Mouse (Mus musculus): Measurements from ENCODE around the gene Phf19. TPM values are rescaled to one million over a fixed set of nuclear protein-coding genes. Genes with fewer than 3 reads are reported as not detected.

Gene Phf19
- 4.3 TPM for polyA plus RNA-seq (2012; fragmentation: generic; extraction: Trizol)

GRCm38 (mm10) chr2:34913218-34914068, at the start of gene Phf19:
TSS of gene Phf19 (minus strand) at chr2:34914026.
- Histone ChIP-seq H3K36me3 (ENCODE audit: control insufficient read depth, insufficient read depth) (no peaks in the 10 kb centered on the region), H3K4me3 (peak within 1 kb of the TSS; percentile 39), H3K4me2 (ENCODE audit: low read depth) (peak within 1 kb of the TSS; percentile 97), H3K79me2 (ENCODE audit: control insufficient read depth, insufficient read depth) (no peaks in the 10 kb centered on the region), H3K27me3 (ENCODE audit: control insufficient read depth, insufficient read depth, insufficient read length) (no peaks in the 10 kb centered on the region), H3ac (ENCODE audit: control insufficient read depth, insufficient read length) (peak within 1 kb of the TSS; percentile 35)
- TF ChIP-seq MYOG (IDR thresholded peaks at IDR 0.05; ENCODE audit: control insufficient read depth in 1 of 3, insufficient read depth in 1 of 3, insufficient read length in 2 of 3, low read depth in 2 of 3) (no peak), TCF3 (IDR thresholded peaks at IDR 0.05; ENCODE audit: insufficient read length, low read depth) (no peak), MYOD1 (IDR thresholded peaks at IDR 0.05; ENCODE audit: control insufficient read depth in 1 of 3, insufficient read length in 2 of 3, low read depth in 2 of 3) (no peak), POLR2A (IDR thresholded peaks at IDR 0.05; ENCODE audit: insufficient read length, low read depth) (no peak), MAX (IDR thresholded peaks at IDR 0.05; ENCODE audit: low read depth) (no peak), REST (IDR thresholded peaks at IDR 0.05; ENCODE audit: insufficient read depth, insufficient read length) (no peak), SRF (IDR thresholded peaks at IDR 0.05; ENCODE audit: control insufficient read depth, insufficient read length, low read depth) (no peak), USF1 (IDR thresholded peaks at IDR 0.05; ENCODE audit: low read depth) (no peak), POLR2AphosphoS2 (IDR thresholded peaks at IDR 0.05; ENCODE audit: insufficient read length, low read depth) (no peak), CEBPB (IDR thresholded peaks at IDR 0.05; ENCODE audit: insufficient read depth, poor library complexity, severe bottlenecking) (no peak), E2F4 (IDR thresholded peaks at IDR 0.05; ENCODE audit: insufficient read depth) (no peak), TCF12 (IDR thresholded peaks at IDR 0.05; ENCODE audit: insufficient read depth, poor library complexity, severe bottlenecking) (no peak)

- Histone ChIP-seq H3ac (ENCODE audit: control insufficient read depth, insufficient read length) (no peak overlapping the region), H3K79me2 (ENCODE audit: control insufficient read depth, insufficient read depth) (no peaks in the 10 kb centered on the region), H3K4me3 (no peak overlapping the region), H3K36me3 (ENCODE audit: control insufficient read depth, insufficient read depth) (no peaks in the 10 kb centered on the region), H3K4me2 (ENCODE audit: low read depth) (peak overlapping the region; percentile 49), H3K27me3 (ENCODE audit: control insufficient read depth, insufficient read depth, insufficient read length) (no peaks in the 10 kb centered on the region)
- TF ChIP-seq SRF (IDR thresholded peaks at IDR 0.05; ENCODE audit: control insufficient read depth, insufficient read length, low read depth) = no peak
- TF ChIP-seq POLR2A (IDR thresholded peaks at IDR 0.05; ENCODE audit: insufficient read length, low read depth) = peak; percentile 2
- no peak for TF ChIP-seq E2F4 (IDR thresholded peaks at IDR 0.05; ENCODE audit: insufficient read depth)
- TF ChIP-seq TCF12 (IDR thresholded peaks at IDR 0.05; ENCODE audit: insufficient read depth, poor library complexity, severe bottlenecking) = no peak
- TF ChIP-seq CEBPB (IDR thresholded peaks at IDR 0.05; ENCODE audit: insufficient read depth, poor library complexity, severe bottlenecking) = no peak
- no peak for TF ChIP-seq MAX (IDR thresholded peaks at IDR 0.05; ENCODE audit: low read depth)
- TF ChIP-seq REST (IDR thresholded peaks at IDR 0.05; ENCODE audit: insufficient read depth, insufficient read length) = no peak
- no peak for TF ChIP-seq TCF3 (IDR thresholded peaks at IDR 0.05; ENCODE audit: insufficient read length, low read depth)
- no peak for TF ChIP-seq POLR2AphosphoS2 (IDR thresholded peaks at IDR 0.05; ENCODE audit: insufficient read length, low read depth)
- peak; percentile 85 for TF ChIP-seq USF1 (IDR thresholded peaks at IDR 0.05; ENCODE audit: low read depth)
- peak in 2 of 3 experiments; percentile 68 to 76 for TF ChIP-seq MYOD1 (IDR thresholded peaks at IDR 0.05; ENCODE audit: control insufficient read depth in 1 of 3, insufficient read length in 2 of 3, low read depth in 2 of 3)
- no peak for TF ChIP-seq MYOG (IDR thresholded peaks at IDR 0.05; ENCODE audit: control insufficient read depth in 1 of 3, insufficient read depth in 1 of 3, insufficient read length in 2 of 3, low read depth in 2 of 3)
Measured at GRCm38 (mm10) chr2:34963371-34963956, 49.6 kb upstream of the Phf19 start.

- TF ChIP-seq TCF12 (IDR thresholded peaks at IDR 0.05; ENCODE audit: insufficient read depth, poor library complexity, severe bottlenecking) = no peak
- TF ChIP-seq REST (IDR thresholded peaks at IDR 0.05; ENCODE audit: insufficient read depth, insufficient read length) = no peak
- TF ChIP-seq MAX (IDR thresholded peaks at IDR 0.05; ENCODE audit: low read depth) = no peak
- no peak for TF ChIP-seq TCF3 (IDR thresholded peaks at IDR 0.05; ENCODE audit: insufficient read length, low read depth)
- no peak for TF ChIP-seq E2F4 (IDR thresholded peaks at IDR 0.05; ENCODE audit: insufficient read depth)
- no peak for TF ChIP-seq POLR2AphosphoS2 (IDR thresholded peaks at IDR 0.05; ENCODE audit: insufficient read length, low read depth)
- no peak for TF ChIP-seq MYOD1 (IDR thresholded peaks at IDR 0.05; ENCODE audit: control insufficient read depth in 1 of 3, insufficient read length in 2 of 3, low read depth in 2 of 3)
- no peak for TF ChIP-seq CEBPB (IDR thresholded peaks at IDR 0.05; ENCODE audit: insufficient read depth, poor library complexity, severe bottlenecking)
- no peak for TF ChIP-seq USF1 (IDR thresholded peaks at IDR 0.05; ENCODE audit: low read depth)
- TF ChIP-seq MYOG (IDR thresholded peaks at IDR 0.05; ENCODE audit: control insufficient read depth in 1 of 3, insufficient read depth in 1 of 3, insufficient read length in 2 of 3, low read depth in 2 of 3) = no peak
- no peak for TF ChIP-seq SRF (IDR thresholded peaks at IDR 0.05; ENCODE audit: control insufficient read depth, insufficient read length, low read depth)
- TF ChIP-seq POLR2A (IDR thresholded peaks at IDR 0.05; ENCODE audit: insufficient read length, low read depth) = no peak
- Histone ChIP-seq H3ac (ENCODE audit: control insufficient read depth, insufficient read length) (no peak overlapping the region), H3K36me3 (ENCODE audit: control insufficient read depth, insufficient read depth) (no peaks in the 10 kb centered on the region), H3K27me3 (ENCODE audit: control insufficient read depth, insufficient read depth, insufficient read length) (no peaks in the 10 kb centered on the region), H3K4me2 (ENCODE audit: low read depth) (peak overlapping the region; percentile 49), H3K79me2 (ENCODE audit: control insufficient read depth, insufficient read depth) (no peaks in the 10 kb centered on the region), H3K4me3 (no peak overlapping the region)
Measured at GRCm38 (mm10) chr2:34962893-34963292, 49.1 kb upstream of the Phf19 start.

DNA sequence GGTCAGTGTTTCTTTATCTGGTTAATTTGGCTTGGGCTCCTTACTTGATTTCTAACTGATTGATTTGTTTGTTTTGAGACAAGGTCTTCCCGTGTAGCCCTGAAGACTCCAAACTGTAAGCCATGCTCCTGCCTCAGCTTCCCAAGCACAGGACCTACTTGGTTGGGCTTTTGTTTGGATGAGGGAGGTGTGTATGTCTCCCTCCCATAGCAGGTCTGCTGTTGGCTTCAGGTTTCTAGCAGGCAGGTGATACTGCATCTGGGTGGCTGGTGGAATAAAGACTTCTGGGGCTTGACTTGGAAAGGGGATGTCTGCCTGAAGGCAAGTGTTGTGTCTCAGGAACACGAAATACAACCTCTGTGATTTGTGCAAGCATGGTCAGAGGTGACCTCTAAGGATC, 48.4 kb upstream of the Phf19 start:
- TF ChIP-seq POLR2AphosphoS2 (IDR thresholded peaks at IDR 0.05; ENCODE audit: insufficient read length, low read depth) (no peak), CEBPB (IDR thresholded peaks at IDR 0.05; ENCODE audit: insufficient read depth, poor library complexity, severe bottlenecking) (no peak), SRF (IDR thresholded peaks at IDR 0.05; ENCODE audit: control insufficient read depth, insufficient read length, low read depth) (no peak), MYOG (IDR thresholded peaks at IDR 0.05; ENCODE audit: control insufficient read depth in 1 of 3, insufficient read depth in 1 of 3, insufficient read length in 2 of 3, low read depth in 2 of 3) (no peak), TCF3 (IDR thresholded peaks at IDR 0.05; ENCODE audit: insufficient read length, low read depth) (no peak)
- Histone ChIP-seq H3K27me3 (ENCODE audit: control insufficient read depth, insufficient read depth, insufficient read length) (no peaks in the 10 kb centered on the region), H3K79me2 (ENCODE audit: control insufficient read depth, insufficient read depth) (no peaks in the 10 kb centered on the region), H3K4me3 (no peak overlapping the region), H3K4me2 (ENCODE audit: low read depth) (no peak overlapping the region), H3ac (ENCODE audit: control insufficient read depth, insufficient read length) (no peak overlapping the region), H3K36me3 (ENCODE audit: control insufficient read depth, insufficient read depth) (no peaks in the 10 kb centered on the region)
